Mouse (Mus musculus) CH12.LX (cell line): ENCODE measurements around the gene Gm36028.

Experiments
- CHD2 ChIP-seq: IDR thresholded peaks from 2 replicates; pipeline ENCODE4 v1.6.1; 2011; ENCODE audit warnings: low read length, improper control_type of control experiment
- CTCF ChIP-seq, 2 experiments: IDR thresholded peaks in 1 of 2; conservative IDR thresholded peaks in 1 of 2; 2 replicates each; pipeline ENCODE4 v1.5.1; 2011 to 2012; ENCODE audit warnings: low read depth in 2 of 2, low read length in 2 of 2, improper control_type of control experiment in 1 of 2, inconsistent platforms in 1 of 2, mild to moderate bottlenecking in 1 of 2, moderate library complexity in 1 of 2
- ETS1 ChIP-seq: conservative IDR thresholded peaks from 2 replicates; pipeline ENCODE4 v1.6.1; 2012; ENCODE audit warnings: low read depth, mild to moderate bottlenecking, inconsistent platforms, low read length, improper control_type of control experiment, moderate library complexity
- HCFC1 ChIP-seq: IDR thresholded peaks from 2 replicates; pipeline ENCODE4 v1.6.1; 2012; ENCODE audit warnings: low read depth, mild to moderate bottlenecking, inconsistent platforms, low read length, improper control_type of control experiment
- JUND ChIP-seq: conservative IDR thresholded peaks from 2 replicates; pipeline ENCODE4 v1.6.1; 2011; ENCODE audit warnings: low read depth, low read length, improper control_type of control experiment
- MAFK ChIP-seq: IDR thresholded peaks from 2 replicates; pipeline ENCODE4 v1.6.1; 2011; ENCODE audit warnings: low read length, improper control_type of control experiment; ENCODE audit not compliant: insufficient replicate concordance
- MAX ChIP-seq: IDR thresholded peaks from 2 replicates; pipeline ENCODE4 v1.6.1; 2011; ENCODE audit warnings: low read length, improper control_type of control experiment
- POLR2A ChIP-seq: IDR thresholded peaks from 2 replicates; pipeline ENCODE4 v1.6.1; 2011; ENCODE audit warnings: low read depth, mild to moderate bottlenecking, improper control_type of control experiment, low read length
- RAD21 ChIP-seq: IDR thresholded peaks from 2 replicates; pipeline ENCODE4 v1.6.1; 2011; ENCODE audit warnings: low read depth, mild to moderate bottlenecking, low read length, improper control_type of control experiment, moderate library complexity
- SMC3 ChIP-seq: IDR thresholded peaks from 2 replicates; pipeline ENCODE4 v1.6.1; 2011; ENCODE audit warnings: low read depth, low read length, improper control_type of control experiment
- TCF12 ChIP-seq: IDR thresholded peaks from 2 replicates; pipeline ENCODE4 v1.6.1; 2014; ENCODE audit warnings: low read depth, mild to moderate bottlenecking, inconsistent platforms, low read length, improper control_type of control experiment
- USF1 ChIP-seq: IDR thresholded peaks from 2 replicates; pipeline ENCODE4 v1.6.1; 2014; ENCODE audit warnings: low read depth, mild to moderate bottlenecking, inconsistent platforms, low read length, improper control_type of control experiment

GRCm38 (mm10) chr16:37901318-37901717, 40.4 kb upstream of the Gm36028 start:
- TF ChIP-seq POLR2A (no peak), SMC3 (no peak), CTCF (conservative IDR thresholded peaks at IDR 0.05 in 1 of 2, IDR thresholded peaks at IDR 0.05 in 1 of 2; ENCODE audit: low read depth in 2 of 2, low read length in 2 of 2) (no peak), HCFC1 (no peak), USF1 (no peak), RAD21 (no peak), MAX (no peak), CHD2 (no peak), JUND (no peak), MAFK (no peak), ETS1 (no peak), TCF12 (no peak)
